Mouse (Mus musculus) G1E (cell line): ENCODE data around the gene Nr2f2.

Experiments used
- CTCF ChIP-seq: IDR thresholded peaks from 2 replicates; pipeline ENCODE4 v1.5.1; 2012; ENCODE audit warnings: low read depth, low read length, inconsistent platforms, mixed read lengths
- GATA1 ChIP-seq: IDR thresholded peaks from 2 replicates; pipeline ENCODE4 v1.6.1; 2012; ENCODE audit warnings: borderline replicate concordance, low read length, inconsistent platforms, mixed read lengths
- GATA2 ChIP-seq: IDR thresholded peaks from 2 replicates; pipeline ENCODE4 v1.6.1; 2012; ENCODE audit warnings: low read depth, low read length, inconsistent platforms, borderline replicate concordance
- POLR2AphosphoS5 ChIP-seq: IDR thresholded peaks from 2 replicates; pipeline ENCODE4 v1.6.1; 2012; ENCODE audit warnings: low read depth, low read length, inconsistent platforms; ENCODE audit not compliant: insufficient replicate concordance
- TAL1 ChIP-seq: conservative IDR thresholded peaks from 2 replicates; pipeline ENCODE4 v1.6.1; 2012; ENCODE audit warnings: low read depth, low read length, inconsistent platforms, mixed read lengths

GRCm38 (mm10) chr7:70364798-70365197, 1.7 kb downstream of the Nr2f2 start:
- TF ChIP-seq CTCF (no peak), TAL1 (no peak), GATA1 (no peak), GATA2 (no peak), POLR2AphosphoS5 (no peak)
